Mouse (Mus musculus): ENCODE results near the gene Dusp12.

DNA sequence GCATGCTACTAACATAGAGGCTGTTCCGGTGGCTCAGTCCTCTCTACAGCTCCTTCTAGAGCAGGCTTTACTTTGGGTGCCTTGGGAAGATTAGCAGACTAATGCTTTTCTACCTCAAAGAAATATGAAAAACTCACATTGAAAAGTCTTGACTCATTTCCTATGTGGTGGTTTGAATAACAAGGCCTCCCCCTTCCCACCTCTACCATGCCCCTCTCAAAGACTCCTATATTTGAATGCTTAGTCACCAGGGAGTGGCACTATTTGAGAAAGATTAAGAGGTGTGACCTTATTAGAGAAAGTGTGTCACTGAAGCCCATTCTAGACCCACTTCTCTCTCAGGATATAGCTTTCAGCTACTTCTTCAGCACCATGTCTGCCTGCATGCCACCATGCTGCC is 55.6 kb downstream of the Dusp12 start:
- TF ChIP-seq POLR2A (IDR thresholded peaks at IDR 0.05; ENCODE audit: borderline replicate concordance, extremely low read depth, insufficient read depth, insufficient read length, poor library complexity, severe bottlenecking) (no peak), CTCF (IDR thresholded peaks at IDR 0.05; ENCODE audit: borderline replicate concordance, extremely low read depth, insufficient read depth, insufficient read length) (no peak)
